Mouse (Mus musculus) myocyte (in vitro differentiated cells): ENCODE results near the gene Galnt3. TPM values are rescaled to one million over a fixed set of nuclear protein-coding genes. Genes with fewer than 3 reads are reported as not detected.

Experiments
- H3K27me3 ChIP-seq: one replicate; pipeline ENCODE4 v1.6.1; 2011; ENCODE audit not compliant: control insufficient read depth, insufficient read depth, insufficient read length
- H3K36me3 ChIP-seq: one replicate; pipeline ENCODE4 v1.6.1; 2011; ENCODE audit not compliant: control insufficient read depth, insufficient read depth
- H3K4me2 ChIP-seq: one replicate; pipeline ENCODE4 v1.6.1; 2011; ENCODE audit warnings: low read depth, control low read depth
- H3K4me3 ChIP-seq: one replicate; pipeline ENCODE4 v1.5.1; 2011; ENCODE audit warnings: mild to moderate bottlenecking, control low read depth, moderate library complexity
- H3K79me2 ChIP-seq: one replicate; pipeline ENCODE4 v1.6.1; 2011; ENCODE audit not compliant: control insufficient read depth, insufficient read depth
- H3ac ChIP-seq: one replicate; pipeline ENCODE4 v1.6.1; 2011; ENCODE audit not compliant: control insufficient read depth, insufficient read length
- CEBPB ChIP-seq: IDR thresholded peaks from 2 replicates; pipeline ENCODE4 v1.6.1; 2011; ENCODE audit warnings: mild to moderate bottlenecking, moderate library complexity; ENCODE audit not compliant: poor library complexity, insufficient read depth, severe bottlenecking
- E2F4 ChIP-seq: IDR thresholded peaks from one replicate; pipeline ENCODE4 v1.6.1; 2011; ENCODE audit warnings: mild to moderate bottlenecking, control low read depth, moderate library complexity; ENCODE audit not compliant: insufficient read depth
- MAX ChIP-seq: IDR thresholded peaks from one replicate; pipeline ENCODE4 v1.6.1; 2011; ENCODE audit warnings: low read depth, mild to moderate bottlenecking, control low read depth
- MYOD1 ChIP-seq, 3 experiments: IDR thresholded peaks; one replicate each; pipeline ENCODE4 v1.6.1; 2011; ENCODE audit warnings: control low read depth in 2 of 3, low read depth in 2 of 3, mild to moderate bottlenecking in 2 of 3, moderate library complexity in 1 of 3; ENCODE audit not compliant: insufficient read length in 2 of 3, control insufficient read depth in 1 of 3
- MYOG ChIP-seq, 3 experiments: IDR thresholded peaks; one replicate each; pipeline ENCODE4 v1.6.1; 2011; ENCODE audit warnings: control low read depth in 2 of 3, low read depth in 2 of 3, mild to moderate bottlenecking in 2 of 3; ENCODE audit not compliant: insufficient read length in 2 of 3, control insufficient read depth in 1 of 3, insufficient read depth in 1 of 3
- POLR2A ChIP-seq: IDR thresholded peaks from one replicate; pipeline ENCODE4 v1.6.1; 2011; ENCODE audit warnings: low read depth, mild to moderate bottlenecking, control low read depth, moderate library complexity; ENCODE audit not compliant: insufficient read length
- POLR2AphosphoS2 ChIP-seq: IDR thresholded peaks from one replicate; pipeline ENCODE4 v1.6.1; 2011; ENCODE audit warnings: low read depth, control low read depth; ENCODE audit not compliant: insufficient read length
- REST ChIP-seq: IDR thresholded peaks from one replicate; pipeline ENCODE4 v1.6.1; 2011; ENCODE audit warnings: mild to moderate bottlenecking, control low read depth, moderate library complexity; ENCODE audit not compliant: insufficient read depth, insufficient read length
- SRF ChIP-seq: IDR thresholded peaks from one replicate; pipeline ENCODE4 v1.6.1; 2011; ENCODE audit warnings: low read depth; ENCODE audit not compliant: control insufficient read depth, insufficient read length
- TCF12 ChIP-seq: IDR thresholded peaks from one replicate; pipeline ENCODE4 v1.6.1; 2011; ENCODE audit warnings: mild to moderate bottlenecking, control low read depth; ENCODE audit not compliant: poor library complexity, insufficient read depth, severe bottlenecking
- TCF3 ChIP-seq: IDR thresholded peaks from one replicate; pipeline ENCODE4 v1.6.1; 2011; ENCODE audit warnings: low read depth, control low read depth; ENCODE audit not compliant: insufficient read length
- USF1 ChIP-seq: IDR thresholded peaks from one replicate; pipeline ENCODE4 v1.6.1; 2011; ENCODE audit warnings: low read depth, mild to moderate bottlenecking, control low read depth, moderate library complexity
- polyA plus RNA-seq: library from polyadenylated mRNA; unstranded; fragments of >200 nt; fragmentation: generic; extraction: Trizol; gene quantifications from one replicate; pipeline ENCODE4 v1.2.1, GENCODE M21; 2012; ENCODE audit warnings: missing spikeins

Galnt3 gene
- polyA plus RNA-seq, 1 experiment: 0.25 TPM

DNA sequence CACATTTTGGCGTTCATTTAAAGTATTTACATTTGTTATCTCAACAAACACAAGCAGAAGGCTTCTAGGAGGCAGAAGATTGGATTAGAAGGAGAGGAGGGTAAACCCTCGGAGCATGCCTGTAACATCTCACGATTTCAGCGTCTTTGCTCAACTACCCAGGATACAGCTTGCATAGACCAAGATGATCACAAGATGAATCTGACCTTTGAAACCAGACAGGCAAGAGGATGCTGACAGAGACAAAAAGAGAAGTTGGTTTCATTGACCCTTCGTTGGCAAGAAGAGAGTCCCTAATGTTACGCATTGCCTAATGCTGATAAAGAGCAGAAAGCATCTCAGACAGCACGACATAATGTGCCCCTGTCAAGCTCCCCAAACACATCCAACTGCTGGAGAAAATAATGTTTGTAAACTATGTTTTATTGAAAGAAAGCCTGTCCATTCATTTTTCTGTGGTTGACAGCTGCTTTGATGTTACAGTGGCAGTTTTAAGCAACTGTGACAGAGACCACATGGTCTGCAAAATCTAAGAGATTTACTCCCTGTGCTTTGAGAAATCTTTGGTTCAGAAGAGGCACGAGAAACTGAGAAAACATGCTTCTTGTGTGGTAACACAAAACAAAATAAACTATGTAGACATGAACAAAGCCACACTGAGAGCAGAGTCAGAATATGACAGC, 7.2 kb upstream of the Galnt3 start:
- TF ChIP-seq USF1: no peak
- no peak for TF ChIP-seq CEBPB
- TF ChIP-seq REST: no peak
- TF ChIP-seq POLR2A: no peak
- TF ChIP-seq TCF12: no peak
- no peak for TF ChIP-seq MYOD1 (IDR thresholded peaks at IDR 0.05; ENCODE audit: control insufficient read depth in 1 of 3, insufficient read length in 2 of 3, low read depth in 2 of 3)

DNA sequence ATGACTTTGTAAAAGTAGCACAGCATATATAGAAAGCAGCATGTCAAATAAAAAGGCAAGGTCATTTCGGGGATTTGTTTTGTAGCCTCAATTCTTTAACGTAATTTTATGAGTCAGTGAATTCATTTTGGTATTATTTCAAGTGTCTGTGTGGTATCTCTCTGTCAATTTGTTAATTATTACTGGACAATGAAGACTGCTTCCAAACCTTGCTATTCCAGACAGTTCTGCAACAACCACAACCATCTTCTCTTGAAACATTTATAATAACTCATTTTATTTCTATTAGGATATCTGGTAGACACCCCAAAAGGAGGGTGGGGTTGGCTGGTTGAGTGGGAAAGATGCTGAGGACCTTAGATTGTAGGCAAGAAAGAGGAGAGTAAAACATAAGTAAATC, 4.1 kb upstream of the Galnt3 start:
- Histone ChIP-seq H3K36me3 (no peaks in the 10 kb centered on the region), H3K79me2 (no peaks in the 10 kb centered on the region), H3K4me2 (no peak overlapping the region), H3K27me3 (peaks cover 8% of the 10 kb centered on the region), H3K4me3 (no peak overlapping the region), H3ac (no peak overlapping the region)
- TF ChIP-seq E2F4 (no peak), POLR2A (no peak), MYOD1 (IDR thresholded peaks at IDR 0.05; ENCODE audit: control insufficient read depth in 1 of 3, insufficient read length in 2 of 3, low read depth in 2 of 3) (no peak), SRF (no peak), USF1 (no peak), MYOG (IDR thresholded peaks at IDR 0.05; ENCODE audit: control insufficient read depth in 1 of 3, insufficient read depth in 1 of 3, insufficient read length in 2 of 3, low read depth in 2 of 3) (no peak), POLR2AphosphoS2 (no peak), TCF12 (no peak)

More for the DNA sequence above, 7.2 kb upstream of the Galnt3 start:
- Histone ChIP-seq H3K79me2 (no peaks in the 10 kb centered on the region), H3K4me3 (no peak overlapping the region), H3K36me3 (no peaks in the 10 kb centered on the region), H3K4me2 (no peak overlapping the region), H3ac (no peak overlapping the region), H3K27me3 (no peaks in the 10 kb centered on the region)

DNA sequence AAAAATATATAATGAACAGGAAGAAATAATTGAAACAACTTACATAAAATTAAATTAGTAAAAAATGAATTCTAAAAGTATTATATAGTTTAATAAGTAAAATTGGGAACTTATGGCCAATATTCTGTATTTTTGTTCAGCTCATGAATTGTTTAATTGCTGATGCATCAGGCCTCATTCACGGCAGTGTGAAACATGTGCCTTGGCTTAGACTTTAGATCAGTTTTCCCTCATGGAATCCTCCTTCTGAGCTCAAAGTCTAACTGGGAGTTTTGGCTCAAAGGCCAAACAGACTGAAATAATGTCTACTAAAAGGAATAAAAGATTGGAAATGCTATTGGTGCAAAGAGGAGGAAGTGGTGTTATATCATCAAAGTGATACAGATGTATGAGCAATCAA, 2.7 kb upstream of the Galnt3 start:
- no peak overlapping the region for H3K4me3 ChIP-seq
- H3K36me3 ChIP-seq: no peaks in the 10 kb centered on the region
- H3K27me3 ChIP-seq: peaks cover 8% of the 10 kb centered on the region
- no peak overlapping the region for H3ac ChIP-seq
- no peak overlapping the region for H3K4me2 ChIP-seq
- TF ChIP-seq POLR2AphosphoS2 (no peak), E2F4 (no peak), CEBPB (no peak), SRF (no peak), MAX (no peak), POLR2A (no peak), REST (no peak), TCF3 (no peak), MYOG (IDR thresholded peaks at IDR 0.05; ENCODE audit: control insufficient read depth in 1 of 3, insufficient read depth in 1 of 3, insufficient read length in 2 of 3, low read depth in 2 of 3) (no peak), USF1 (no peak), MYOD1 (IDR thresholded peaks at IDR 0.05; ENCODE audit: control insufficient read depth in 1 of 3, insufficient read length in 2 of 3, low read depth in 2 of 3) (no peak), TCF12 (no peak)
- H3K79me2 ChIP-seq: no peaks in the 10 kb centered on the region

DNA sequence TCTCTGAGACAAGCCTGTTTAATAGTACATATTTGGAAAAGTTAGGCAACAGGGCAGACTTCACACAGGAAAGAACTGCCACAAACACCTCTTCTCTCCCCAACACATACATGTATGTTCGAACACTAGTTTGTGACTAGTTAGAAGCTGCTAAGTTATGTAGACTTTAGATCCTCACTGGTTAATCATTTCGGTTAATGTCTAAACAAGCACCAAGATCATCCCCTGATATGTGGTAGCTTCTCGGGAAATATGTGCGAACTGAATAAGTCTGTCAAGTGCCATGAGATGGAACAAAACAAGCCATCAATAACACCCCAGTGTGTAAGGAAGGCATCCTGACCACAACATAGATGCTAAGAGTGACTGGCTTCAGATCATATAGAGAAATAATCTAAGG, 2.1 kb upstream of the Galnt3 start:
- Histone ChIP-seq H3K36me3 (no peaks in the 10 kb centered on the region), H3K79me2 (no peaks in the 10 kb centered on the region), H3K4me2 (no peak overlapping the region), H3ac (no peak overlapping the region), H3K27me3 (peaks cover 8% of the 10 kb centered on the region), H3K4me3 (no peak overlapping the region)
- TF ChIP-seq USF1 (no peak), TCF12 (no peak), REST (no peak), CEBPB (no peak), TCF3 (no peak), SRF (no peak), MYOD1 (IDR thresholded peaks at IDR 0.05; ENCODE audit: control insufficient read depth in 1 of 3, insufficient read length in 2 of 3, low read depth in 2 of 3) (no peak), E2F4 (no peak), MAX (no peak), POLR2A (no peak), POLR2AphosphoS2 (no peak), MYOG (IDR thresholded peaks at IDR 0.05; ENCODE audit: control insufficient read depth in 1 of 3, insufficient read depth in 1 of 3, insufficient read length in 2 of 3, low read depth in 2 of 3) (no peak)
